Mouse (Mus musculus) spleen, postnatal 10 days (tissue): ENCODE measurements around the gene Ctf2.
"Not testable (repeated sequence)": the region's sequence is repeated elsewhere in the genome, so short reads cannot be mapped to it uniquely, and the experiment has no call there.

Experiments used
- DNase-seq, 2 experiments: peaks; one replicate each; pipeline ENCODE4 v3.0.0; 2021 to 2022; ENCODE audit warnings: low spot score in 2 of 2

Gene Ctf2

DNA sequence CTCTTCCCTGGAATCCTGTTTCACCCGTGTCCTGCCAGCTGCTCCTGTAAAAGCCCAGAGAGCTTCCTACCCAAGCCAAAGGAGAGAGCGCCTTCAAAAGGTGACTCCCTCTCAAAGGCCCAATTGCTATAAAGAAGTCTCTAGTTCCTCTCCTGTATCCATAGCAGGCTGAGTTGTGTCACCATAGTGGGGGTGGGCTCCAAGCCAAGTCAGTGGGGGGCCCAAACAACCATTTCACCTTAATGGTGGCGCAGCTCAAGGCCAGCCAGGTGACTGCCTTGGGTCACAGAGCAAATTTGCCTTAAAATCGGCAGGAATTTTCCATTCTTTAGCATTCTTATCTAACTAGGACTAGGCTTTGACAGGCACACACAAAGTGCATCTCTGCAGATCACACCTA is 17.1 kb downstream of the Ctf2 start:
- no peak for DNase-seq

DNA sequence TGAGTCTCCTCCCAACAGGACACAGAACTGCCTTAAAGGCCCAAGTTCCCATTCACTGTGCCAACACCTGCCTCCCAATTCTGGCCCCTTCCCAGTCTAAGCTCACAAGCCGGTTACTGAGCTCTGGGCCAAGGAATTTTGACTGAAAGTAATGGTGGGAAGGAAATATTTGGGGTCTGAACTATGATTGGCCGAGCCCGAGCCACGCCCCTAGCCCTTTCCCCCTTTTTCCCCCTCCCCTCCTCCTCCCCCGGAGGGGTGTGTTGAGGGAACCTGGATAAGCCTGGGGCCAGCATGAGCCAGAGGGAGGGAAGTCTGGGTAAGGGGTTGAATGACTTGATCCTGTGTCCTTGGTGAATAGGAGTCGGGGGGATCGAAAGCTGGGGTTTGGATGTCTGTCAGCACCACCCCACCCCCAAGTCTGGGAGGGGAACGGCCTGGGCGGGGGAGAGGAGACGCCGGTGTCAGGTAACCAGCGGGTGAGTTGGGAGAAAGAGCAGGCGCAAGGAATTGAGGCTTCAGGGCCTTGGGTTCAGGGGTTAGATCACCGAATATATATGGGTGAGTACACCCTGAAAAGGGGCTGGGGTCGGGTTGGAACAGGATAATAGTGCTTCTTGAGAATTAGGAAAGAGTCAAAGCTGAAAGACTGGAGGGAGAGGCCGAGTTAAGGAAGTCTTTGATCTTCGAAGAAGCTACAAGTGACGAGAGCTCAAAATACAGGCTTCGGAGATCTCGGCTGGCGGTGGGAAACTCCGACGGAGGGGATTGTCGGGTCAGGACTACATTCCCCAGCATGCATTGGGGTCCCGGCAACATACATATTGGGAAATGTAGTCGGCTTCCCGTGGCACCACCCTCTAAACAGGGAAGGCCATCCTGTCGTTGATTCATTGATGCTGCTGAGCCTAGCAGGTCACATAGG is 19.2 kb downstream of the Ctf2 start, which contains the start of gene Ctf1:
Ctf1 (plus strand) TSS at position 276 of the 925 bp plus-strand sequence.
- peak; percentile 24 to 75 for DNase-seq

DNA sequence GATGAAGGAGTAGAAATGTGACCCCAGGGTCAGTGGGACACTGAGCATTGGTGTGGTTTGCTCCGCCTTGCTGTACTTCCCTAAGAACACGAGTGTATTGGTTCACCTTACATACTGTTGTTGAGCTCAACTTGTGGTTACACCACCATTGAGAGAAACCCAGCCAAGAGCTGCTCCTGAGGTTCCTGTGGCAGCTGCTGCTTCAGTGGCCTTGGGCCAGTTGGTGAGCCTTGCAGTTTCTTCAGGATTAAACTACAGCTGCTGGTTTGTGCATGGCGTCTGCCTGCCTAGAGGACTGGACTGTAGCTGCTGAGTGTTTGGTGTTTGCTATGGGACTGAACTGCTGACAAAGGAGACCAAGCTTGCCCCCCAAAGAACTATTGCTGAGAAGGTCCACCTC is 20.5 kb downstream of the Ctf2 start:
- no peak for DNase-seq

DNA sequence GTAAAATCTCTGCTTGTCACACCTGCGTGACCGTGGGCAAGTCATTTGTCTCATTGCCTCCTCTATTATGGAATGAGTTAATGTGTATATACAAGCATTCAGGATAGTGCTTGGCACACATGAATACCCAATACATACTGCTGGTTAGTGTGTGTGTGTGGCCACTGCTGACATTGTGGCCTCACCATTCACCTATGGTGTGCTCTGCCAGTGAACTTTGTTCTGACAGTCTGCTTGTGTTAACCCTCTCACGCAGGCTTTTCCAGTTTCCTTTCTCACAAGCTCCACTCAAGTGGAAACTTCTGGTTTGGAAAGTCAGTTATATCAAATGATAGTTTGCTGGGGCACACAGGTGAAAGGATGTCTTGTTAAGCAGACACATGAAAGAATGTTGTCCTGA is 20.9 kb downstream of the Ctf2 start:
- DNase-seq: no peak

DNA sequence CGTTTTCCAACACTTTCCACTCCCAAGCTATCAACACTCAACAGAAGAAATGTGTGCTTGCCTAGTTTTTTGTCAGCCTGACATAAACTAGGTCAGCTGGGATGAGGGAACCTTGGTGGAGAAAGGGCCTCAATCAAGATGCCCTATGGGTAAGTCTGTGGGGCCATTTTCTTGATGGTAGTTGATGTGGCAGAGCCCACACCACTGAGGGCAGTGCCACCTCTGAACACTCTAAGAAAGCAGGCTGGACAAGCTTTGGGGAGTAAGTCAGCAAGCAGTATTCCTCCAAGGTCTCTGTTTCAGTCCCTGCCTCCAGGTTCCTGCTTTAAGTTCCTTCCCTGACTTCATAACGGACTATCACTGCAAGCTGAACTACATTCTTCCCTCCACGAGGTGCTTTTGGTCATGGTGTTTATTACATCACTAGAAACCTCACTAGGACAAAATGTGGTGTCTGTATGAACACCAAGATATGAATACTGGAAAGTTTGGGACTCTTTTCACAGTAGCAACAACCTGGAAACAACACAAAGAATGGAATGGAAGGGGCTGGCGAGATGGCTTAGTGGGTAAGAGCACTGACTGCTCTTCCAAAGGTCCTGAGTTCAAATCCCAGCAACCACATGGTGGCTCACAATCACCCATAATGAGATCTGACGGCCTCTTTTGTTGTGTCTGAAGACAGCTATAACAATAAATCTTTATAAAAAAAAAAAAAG is 22.5 kb downstream of the Ctf2 start:
- DNase-seq: no peak

DNA sequence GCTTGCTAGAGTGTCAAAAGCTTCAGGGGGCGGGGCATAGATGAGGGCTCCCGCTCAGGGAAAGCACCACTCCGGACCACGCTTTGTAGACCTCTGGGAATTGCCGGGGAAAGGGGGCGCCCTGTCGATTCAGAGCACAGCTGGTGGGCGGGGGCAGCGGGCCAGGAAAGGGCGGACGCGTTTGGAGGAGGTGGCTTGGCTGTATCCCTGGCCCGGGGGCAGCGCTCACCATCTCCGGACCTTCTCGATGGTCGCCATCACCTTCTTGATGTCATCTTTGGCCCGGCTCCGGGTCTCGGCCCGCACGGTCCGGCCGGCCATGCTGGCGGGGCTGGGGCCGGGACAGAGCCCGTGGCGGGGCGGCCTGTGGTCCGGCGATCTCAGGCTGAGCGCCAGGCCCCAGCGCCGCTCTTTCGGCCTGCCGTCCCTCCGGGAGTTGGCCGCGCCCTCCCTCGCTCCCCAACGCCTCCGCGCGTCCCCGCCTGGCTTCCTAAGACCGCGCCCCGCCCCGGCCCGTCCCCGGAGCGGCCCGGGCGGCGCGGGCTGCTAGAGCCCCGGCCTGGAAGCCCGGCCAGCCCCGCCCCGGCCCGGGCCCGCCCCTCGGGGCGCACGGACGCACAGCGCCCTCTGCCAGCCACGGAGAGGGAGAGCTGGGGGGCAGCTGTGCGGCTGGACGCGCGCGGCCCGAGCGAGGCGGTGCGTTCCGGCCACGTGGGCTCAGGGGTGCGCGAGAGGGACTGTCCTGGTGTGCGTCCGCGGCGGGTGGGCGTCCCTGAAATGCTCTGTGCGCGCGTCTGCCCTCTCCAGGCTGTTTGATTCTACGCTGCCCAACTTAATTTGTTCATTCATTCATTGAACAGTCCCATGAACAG is 23.5 kb downstream of the Ctf2 start, which contains the start of gene Bcl7c:
Bcl7c (minus strand) TSS at position 727 of the 872 bp plus-strand sequence.
- DNase-seq: peak; percentile 80 to 90

DNA sequence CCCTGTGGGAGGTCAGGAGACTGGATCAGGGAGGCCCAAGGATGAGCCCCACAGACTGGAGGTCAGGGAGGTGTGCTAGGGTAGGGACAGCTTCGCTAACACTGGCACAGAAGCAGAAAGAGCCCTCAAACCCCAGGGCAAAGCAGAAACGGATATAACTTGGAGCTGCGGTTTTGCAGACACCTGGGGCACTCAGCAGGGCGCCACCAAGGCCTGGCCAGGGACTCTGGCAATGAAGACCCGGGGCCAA is 24.1 kb downstream of the Ctf2 start:
- DNase-seq: no peak

DNA sequence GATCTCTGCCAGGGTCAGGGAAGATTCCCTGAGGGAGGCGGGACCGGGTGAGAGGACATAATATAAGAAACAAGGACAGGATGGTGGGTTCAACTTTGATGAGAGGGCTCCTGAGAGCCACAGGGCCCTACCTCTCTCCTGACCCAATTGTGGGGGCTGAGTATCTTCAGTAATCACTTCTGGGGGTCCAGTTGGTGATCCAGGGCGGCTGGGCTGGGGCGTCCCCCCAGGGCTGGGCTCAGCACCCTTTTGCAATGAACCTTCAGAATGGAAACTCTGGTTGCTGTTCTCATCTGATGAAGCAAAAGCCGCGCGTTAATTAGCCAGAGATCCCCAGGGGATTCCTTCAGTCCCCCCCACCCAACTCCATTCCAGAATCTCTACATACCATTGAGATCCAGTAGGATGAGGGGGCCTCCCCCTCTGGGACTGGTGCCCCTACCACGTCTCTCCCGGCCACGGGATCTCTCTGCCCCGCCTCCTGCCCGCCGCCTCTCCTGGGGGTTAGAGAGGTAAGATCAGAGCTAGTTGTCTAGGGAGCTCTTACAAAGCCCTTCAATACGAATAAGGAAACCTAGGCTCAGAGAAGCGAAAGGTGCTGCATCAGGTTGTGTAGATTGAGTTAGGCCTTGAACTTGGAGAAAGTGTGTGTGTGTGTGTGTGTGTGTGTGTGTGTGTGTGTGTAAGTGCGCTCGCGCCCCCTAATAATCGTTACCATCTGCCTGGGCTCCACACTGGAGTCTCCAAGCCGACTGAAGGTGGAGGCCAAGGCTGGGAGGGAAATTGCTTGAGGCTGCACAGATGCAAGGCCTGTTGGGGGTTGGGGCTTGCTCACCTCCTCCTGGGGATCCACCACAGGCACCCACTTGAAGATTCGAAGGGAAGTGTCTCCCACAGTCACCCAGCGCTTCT is 24.7 kb downstream of the Ctf2 start:
- peak in 1 of 2 experiments; percentile 24 for DNase-seq

DNA sequence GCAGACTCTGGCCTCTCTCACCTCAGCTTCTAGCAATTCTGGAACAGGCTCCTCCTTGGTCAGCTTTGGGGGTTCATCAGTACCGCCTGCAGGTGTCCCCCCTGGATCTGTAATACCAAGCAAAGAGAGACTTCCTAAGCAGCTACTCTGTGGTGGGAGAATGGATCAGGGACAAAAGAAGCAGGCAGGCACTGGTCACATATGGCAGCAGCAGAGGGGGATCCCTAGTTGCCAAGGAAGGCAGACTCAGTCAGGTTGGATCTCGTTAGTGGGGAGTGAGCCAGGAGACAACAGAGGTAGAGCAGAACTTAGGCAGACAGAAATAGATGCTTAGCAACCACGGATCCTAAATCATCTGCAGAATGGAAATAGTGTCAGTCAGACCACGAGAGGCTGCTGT is 26.3 kb downstream of the Ctf2 start:
- DNase-seq: no peak

DNA sequence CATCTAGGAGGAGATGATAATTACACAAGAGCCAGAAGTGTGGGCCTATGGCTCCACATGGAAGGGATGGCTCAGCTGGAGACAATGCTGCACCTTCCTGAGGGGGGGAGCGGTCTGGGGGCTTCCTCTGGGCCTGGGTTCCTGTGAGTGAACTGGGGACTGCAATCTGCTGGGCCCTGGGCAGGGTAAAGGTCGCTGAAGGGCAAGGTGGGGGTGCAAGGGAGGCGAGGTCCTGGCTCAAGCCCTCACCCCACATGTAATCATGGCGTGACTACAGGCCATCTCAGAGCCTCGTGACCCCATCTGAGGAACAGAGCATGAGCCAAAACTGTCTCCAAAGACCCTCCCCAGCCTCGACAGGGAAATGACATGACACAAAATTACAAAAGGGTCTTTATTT is 27.4 kb downstream of the Ctf2 start:
- DNase-seq: no peak

DNA sequence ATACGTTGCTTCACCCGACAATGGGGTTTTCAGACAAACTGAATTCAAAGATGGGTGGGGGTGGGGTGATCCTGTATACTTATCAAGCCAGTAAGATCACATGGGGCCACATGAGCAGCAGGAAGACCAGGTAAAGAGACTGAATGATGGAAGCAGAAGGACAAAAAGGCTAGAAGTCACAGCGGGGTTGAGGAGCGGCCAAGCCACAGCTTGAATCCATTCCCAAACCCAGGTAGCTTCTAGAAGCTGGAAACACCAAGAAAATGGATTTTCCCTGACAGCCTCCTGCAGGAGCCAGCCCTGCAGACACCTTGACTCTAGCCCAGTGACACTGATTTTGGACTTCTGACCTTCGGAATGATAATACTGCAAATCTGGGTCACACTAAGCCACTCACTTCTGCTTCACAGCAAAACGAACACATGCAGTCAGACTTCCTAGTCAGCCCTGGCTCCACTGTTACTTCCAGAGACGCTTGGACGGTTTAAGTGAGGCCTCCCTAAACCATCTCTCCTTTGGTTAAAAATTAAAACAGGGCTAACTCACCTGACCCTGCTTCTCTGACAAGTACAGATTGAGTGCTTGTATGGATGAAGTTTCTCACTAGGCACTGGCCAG is 28.3 kb downstream of the Ctf2 start:
- no peak for DNase-seq

DNA sequence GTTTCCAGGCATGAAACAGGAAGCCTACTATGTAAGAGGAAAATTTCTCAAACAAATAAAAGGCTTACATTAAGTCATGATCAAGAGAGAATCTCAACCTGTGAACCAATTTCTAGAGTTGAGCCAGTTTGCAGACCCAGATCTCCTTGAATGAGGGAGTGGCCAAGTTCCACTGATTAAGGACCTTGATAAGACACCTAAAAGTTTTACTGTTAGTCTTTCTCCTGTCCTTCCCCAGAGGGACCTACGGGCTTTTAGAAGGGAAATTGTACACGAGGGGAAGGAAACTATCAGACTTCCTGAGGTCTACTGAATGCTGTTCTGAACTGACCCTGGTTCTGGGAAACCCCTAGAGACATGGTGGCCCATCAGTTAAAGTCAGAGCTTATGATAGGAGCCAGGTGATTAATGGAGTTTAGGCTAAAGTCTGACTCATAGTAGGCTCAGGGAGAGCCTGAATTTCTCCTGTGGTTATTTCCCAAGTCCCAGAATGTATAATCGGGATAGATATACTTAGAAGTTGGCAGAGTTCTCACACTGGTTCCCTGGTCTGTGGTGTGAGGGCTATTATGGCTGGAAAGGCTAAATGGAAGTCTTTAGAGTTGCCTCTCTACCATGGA is 31.1 kb downstream of the Ctf2 start:
- DNase-seq: no peak

DNA sequence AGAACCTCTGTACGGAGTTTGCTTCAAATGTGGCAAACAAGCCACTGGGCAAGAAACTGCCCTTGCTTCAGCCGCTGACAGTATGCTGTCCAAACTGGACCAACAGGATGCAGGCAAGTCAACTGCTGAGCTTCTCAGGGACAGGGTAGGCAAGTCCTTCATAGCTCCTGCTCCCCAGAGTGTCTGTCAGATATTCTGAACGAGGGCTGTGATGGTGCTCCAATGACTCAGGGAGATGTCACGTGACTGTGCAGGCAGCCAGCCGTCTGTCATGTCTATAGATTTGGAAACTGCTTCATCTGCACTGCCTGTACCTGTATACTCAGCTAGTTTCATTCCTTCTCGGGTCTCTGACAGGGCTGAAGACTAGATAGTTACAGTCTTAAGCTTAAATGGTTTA is 33.0 kb downstream of the Ctf2 start:
- no peak for DNase-seq

DNA sequence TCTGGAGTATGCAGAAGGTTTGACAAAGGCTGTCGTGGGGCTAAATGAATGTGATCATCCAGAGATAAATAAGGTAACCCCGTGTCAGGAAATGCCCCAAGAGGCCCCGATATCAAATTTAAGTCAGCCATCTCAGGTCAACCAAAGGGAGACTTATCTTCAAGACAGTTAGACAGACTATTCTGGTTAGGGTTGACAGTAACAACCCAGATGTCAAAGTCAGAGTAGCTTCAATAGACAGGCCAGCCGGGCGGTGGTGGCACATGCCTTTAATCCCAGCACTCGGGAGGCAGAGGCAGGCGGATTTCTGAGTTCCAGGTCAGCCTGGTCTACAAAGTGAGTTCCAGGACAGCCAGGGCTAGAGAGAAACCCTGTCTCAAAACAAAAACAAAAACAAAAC is 38.2 kb downstream of the Ctf2 start:
- not testable (repeated sequence) for DNase-seq

DNA sequence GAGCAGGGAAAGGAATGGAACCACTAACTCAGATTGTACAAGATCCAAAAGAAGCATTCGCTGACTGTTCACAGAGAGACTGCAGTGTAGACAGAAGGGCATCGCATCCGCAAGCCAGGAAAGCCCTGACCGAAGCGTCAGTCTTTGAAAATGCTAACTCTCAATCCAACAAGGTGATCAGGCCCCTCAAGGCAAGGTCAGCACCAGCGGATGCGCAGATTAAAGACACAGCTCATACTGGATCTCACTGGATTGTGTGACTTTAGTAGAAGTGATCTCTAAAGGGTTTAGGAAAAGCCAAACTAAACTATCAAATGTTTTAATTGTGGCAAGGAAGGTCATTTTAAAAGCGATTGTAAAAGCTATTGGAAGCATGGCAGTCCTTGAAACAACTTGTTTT is 38.7 kb downstream of the Ctf2 start:
- DNase-seq: no peak

DNA sequence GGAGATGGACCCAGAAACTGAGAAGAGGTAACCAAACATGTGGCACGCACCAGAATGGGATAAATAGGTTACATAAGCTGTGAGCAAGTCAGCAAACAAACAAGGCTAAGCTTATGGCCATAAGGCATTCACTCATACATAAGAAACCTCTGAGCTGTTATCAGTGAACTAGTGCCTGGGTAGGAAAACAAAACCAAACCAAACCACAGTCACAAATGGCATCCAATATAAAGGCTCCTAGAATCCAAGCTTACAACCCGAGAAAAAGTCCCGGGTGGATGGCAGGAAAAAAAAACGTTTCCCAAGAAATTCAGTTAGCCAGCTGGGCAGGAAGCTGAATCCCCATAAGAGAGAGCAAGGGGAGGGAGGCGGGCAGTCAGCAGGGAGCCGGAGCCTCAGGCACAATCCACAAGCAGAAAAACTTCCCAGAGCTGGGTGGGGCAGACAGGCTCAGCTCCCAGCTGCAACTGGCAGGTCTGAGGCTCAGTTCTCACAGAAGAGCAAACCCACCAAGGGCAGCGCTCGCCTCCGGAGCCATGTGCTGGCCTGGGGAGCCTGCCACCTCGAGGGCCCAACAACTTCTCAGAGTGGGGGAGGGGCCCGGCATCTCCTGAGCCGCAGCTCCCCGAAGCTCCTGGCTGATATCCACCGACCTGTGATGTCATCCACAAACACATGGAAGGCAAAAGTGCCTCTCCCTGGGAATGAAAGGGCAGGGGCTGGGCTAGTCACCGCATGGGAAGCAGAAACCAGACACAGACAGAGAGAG is 40.6 kb downstream of the Ctf2 start:
- no peak for DNase-seq

DNA sequence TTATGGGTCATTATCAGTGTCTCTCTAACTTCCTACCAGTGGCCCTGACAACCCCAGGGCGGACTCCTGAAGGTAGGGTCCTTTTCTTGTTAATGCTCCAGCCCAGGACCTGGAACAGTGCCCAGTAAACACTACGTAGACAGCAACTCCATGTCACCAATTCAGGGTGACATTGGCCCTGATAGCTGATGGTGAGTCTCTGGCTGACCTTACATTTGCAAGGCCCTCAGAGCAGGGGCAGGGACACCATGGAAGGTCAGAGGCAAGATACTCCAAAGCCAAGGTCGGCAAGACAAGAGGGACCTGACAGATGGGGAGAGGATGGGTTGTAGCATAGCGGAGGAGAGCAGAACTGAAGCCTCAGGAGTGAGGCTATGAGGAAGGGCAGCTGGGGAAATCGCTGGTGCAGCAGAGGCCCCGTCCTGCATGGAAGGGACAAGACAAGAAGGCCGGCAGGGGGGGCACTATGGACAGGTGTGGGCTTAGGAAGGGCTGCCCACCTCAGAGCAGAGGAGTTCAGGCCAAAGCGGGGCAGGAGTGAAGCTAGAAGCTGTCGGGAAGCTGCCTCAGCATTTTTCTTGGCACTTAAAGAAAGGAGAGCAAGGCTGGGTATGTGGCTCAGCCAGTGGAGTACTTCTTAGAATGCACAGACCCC is 42.2 kb downstream of the Ctf2 start:
- no peak for DNase-seq

DNA sequence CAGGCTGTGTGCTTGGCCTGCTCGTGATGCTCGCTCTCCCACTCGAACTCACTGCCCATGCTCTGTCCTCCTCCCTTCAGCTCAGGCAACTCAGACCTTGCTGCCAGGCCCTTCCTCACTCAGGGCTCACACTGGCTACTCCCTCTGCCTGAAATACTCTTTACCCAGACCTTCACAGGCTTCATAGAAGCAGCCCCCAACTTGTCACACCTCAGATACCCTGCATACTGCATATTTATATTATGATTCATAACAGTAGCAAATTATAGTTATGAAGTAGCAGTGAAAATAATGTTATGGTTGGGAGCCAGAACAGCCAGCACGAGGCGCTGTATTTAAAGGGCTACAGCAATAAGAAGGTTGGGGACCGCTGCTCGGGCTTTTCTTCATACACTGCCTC is 43.0 kb downstream of the Ctf2 start:
- DNase-seq: no peak
